Mouse (Mus musculus): ENCODE results near the gene Nfic. TPM values are rescaled to one million over a fixed set of nuclear protein-coding genes. Genes with fewer than 3 reads are reported as not detected.

The Nfic gene
- total and polyA plus RNA-seq, 3 experiments = 2.0 to 9.7 TPM; not detected in 1

- no peak for DNase-seq (ENCODE audit: low read depth, low spot score)
- H3K9ac ChIP-seq (ENCODE audit: control insufficient read depth, low read depth, low read length, poor library complexity, severe bottlenecking) = peak overlapping the region; percentile 44; the same call in 1 of the 2 replicates
- H3K4me1 ChIP-seq (ENCODE audit: control insufficient read depth in 1 of 2, insufficient read depth in 2 of 2, low read length in 2 of 2) = peaks cover 0 to 14% of the 10 kb centered on the region in 2 experiments; a peak in 2 of 4 replicates
- no peaks in the 10 kb centered on the region for H3K36me3 ChIP-seq (ENCODE audit: control insufficient read depth in 1 of 2, insufficient read depth in 2 of 2, low read length in 2 of 2)
- TF ChIP-seq POLR2AphosphoS2 (IDR thresholded peaks at IDR 0.05; ENCODE audit: low read length) (no peak), GATA1 (IDR thresholded peaks at IDR 0.05; ENCODE audit: low read depth, low read length) (no peak), MAX (IDR thresholded peaks at IDR 0.05; ENCODE audit: low read length) (no peak), MYB (IDR thresholded peaks at IDR 0.05; ENCODE audit: low read depth, low read length) (no peak), RCOR1 (IDR thresholded peaks at IDR 0.05; ENCODE audit: low read depth, low read length) (no peak), USF1 (IDR thresholded peaks at IDR 0.05; ENCODE audit: low read depth, low read length) (no peak), MYC (IDR thresholded peaks at IDR 0.05; ENCODE audit: low read depth, low read length) (no peak), POLR2A (IDR thresholded peaks at IDR 0.05; ENCODE audit: control insufficient read depth in 1 of 2, insufficient read depth in 1 of 2, low read depth in 1 of 2, low read length in 2 of 2, poor library complexity in 1 of 2) (no peak), MAFK (IDR thresholded peaks at IDR 0.05; ENCODE audit: borderline replicate concordance, low read depth, low read length) (no peak), MXI1 (IDR thresholded peaks at IDR 0.05; ENCODE audit: low read depth, low read length) (no peak), ETS1 (IDR thresholded peaks at IDR 0.05; ENCODE audit: low read depth, low read length) (no peak), ZC3H11A (IDR thresholded peaks at IDR 0.05; ENCODE audit: low read depth, low read length) (no peak), MEF2A (IDR thresholded peaks at IDR 0.05; ENCODE audit: extremely low read depth, insufficient replicate concordance, low read depth, low read length, poor library complexity, severe bottlenecking) (no peak), KAT2A (conservative IDR thresholded peaks at IDR 0.05; ENCODE audit: low read depth, low read length) (no peak), MAZ (IDR thresholded peaks at IDR 0.05; ENCODE audit: low read depth, low read length) (no peak), CHD2 (IDR thresholded peaks at IDR 0.05; ENCODE audit: low read length) (no peak), BHLHE40 (IDR thresholded peaks at IDR 0.05; ENCODE audit: borderline replicate concordance, low read depth, low read length) (no peak), TBP (IDR thresholded peaks at IDR 0.05; ENCODE audit: low read depth, low read length) (no peak), NRF1 (IDR thresholded peaks at IDR 0.05; ENCODE audit: insufficient read depth, low read depth, low read length, poor library complexity, severe bottlenecking) (no peak)
- no peaks in the 10 kb centered on the region for H3K9me3 ChIP-seq (replicated peaks; ENCODE audit: insufficient read depth, low read length)
- peak overlapping the region in 1 of 2 experiments; percentile 45; a peak in 3 of 4 replicates for H3K4me3 ChIP-seq (ENCODE audit: control insufficient read depth in 1 of 2, insufficient read depth in 1 of 2, low read depth in 2 of 2, low read length in 2 of 2)
- no peaks in the 10 kb centered on the region for H3K79me2 ChIP-seq (ENCODE audit: control insufficient read depth, insufficient read depth, low read length, poor library complexity)
- H3K27ac ChIP-seq (ENCODE audit: control insufficient read depth, low read depth, low read length) = no peak overlapping the region
- H3K27me3 ChIP-seq (ENCODE audit: control insufficient read depth in 1 of 2, insufficient read depth in 2 of 2, low read length in 2 of 2) = no peaks in the 10 kb centered on the region
These were observed 26.4 kb upstream of the Nfic start for GRCm38 (mm10) chr10:81481605-81482532.

GRCm38 (mm10) chr10:81474461-81474860 is 19.0 kb upstream of the Nfic start:
- no peaks in the 10 kb centered on the region for H3K4me1 ChIP-seq (ENCODE audit: control insufficient read depth in 1 of 2, insufficient read depth in 2 of 2, low read length in 2 of 2)
- no peaks in the 10 kb centered on the region for H3K36me3 ChIP-seq (ENCODE audit: control insufficient read depth in 1 of 2, insufficient read depth in 2 of 2, low read length in 2 of 2)
- TF ChIP-seq HCFC1 (IDR thresholded peaks at IDR 0.05; ENCODE audit: low read depth, low read length) (0 out of 2 replicates have a peak, but pooled peaks have one; percentile 44), TAL1 (IDR thresholded peaks at IDR 0.05; ENCODE audit: low read length) (no peak)
- H3K9ac ChIP-seq (ENCODE audit: control insufficient read depth, low read depth, low read length, poor library complexity, severe bottlenecking) = no peak overlapping the region
- H3K27ac ChIP-seq (ENCODE audit: control insufficient read depth, low read depth, low read length) = no peak overlapping the region
- DNase-seq (ENCODE audit: low read depth, low spot score) = peak; percentile 71
- no peaks in the 10 kb centered on the region for H3K9me3 ChIP-seq (replicated peaks; ENCODE audit: insufficient read depth, low read length)
- no peaks in the 10 kb centered on the region for H3K79me2 ChIP-seq (ENCODE audit: control insufficient read depth, insufficient read depth, low read length, poor library complexity)
- H3K27me3 ChIP-seq (ENCODE audit: control insufficient read depth in 1 of 2, insufficient read depth in 2 of 2, low read length in 2 of 2) = no peaks in the 10 kb centered on the region
- no peak overlapping the region for H3K4me3 ChIP-seq (ENCODE audit: control insufficient read depth in 1 of 2, insufficient read depth in 1 of 2, low read depth in 2 of 2, low read length in 2 of 2)

Data from MEL (cell line).